Mouse (Mus musculus) lung, postnatal 36 days (tissue): ENCODE measurements around the gene Amotl2.

Source experiments
- DNase-seq: peaks from one replicate; pipeline ENCODE4 v3.0.0; 2022; ENCODE audit warnings: mixed read lengths

The Amotl2 gene

GRCm38 (mm10) chr9:102719936-102720566 lies 3.6 kb downstream of the Amotl2 start:
- peak; percentile 18 for DNase-seq

DNA sequence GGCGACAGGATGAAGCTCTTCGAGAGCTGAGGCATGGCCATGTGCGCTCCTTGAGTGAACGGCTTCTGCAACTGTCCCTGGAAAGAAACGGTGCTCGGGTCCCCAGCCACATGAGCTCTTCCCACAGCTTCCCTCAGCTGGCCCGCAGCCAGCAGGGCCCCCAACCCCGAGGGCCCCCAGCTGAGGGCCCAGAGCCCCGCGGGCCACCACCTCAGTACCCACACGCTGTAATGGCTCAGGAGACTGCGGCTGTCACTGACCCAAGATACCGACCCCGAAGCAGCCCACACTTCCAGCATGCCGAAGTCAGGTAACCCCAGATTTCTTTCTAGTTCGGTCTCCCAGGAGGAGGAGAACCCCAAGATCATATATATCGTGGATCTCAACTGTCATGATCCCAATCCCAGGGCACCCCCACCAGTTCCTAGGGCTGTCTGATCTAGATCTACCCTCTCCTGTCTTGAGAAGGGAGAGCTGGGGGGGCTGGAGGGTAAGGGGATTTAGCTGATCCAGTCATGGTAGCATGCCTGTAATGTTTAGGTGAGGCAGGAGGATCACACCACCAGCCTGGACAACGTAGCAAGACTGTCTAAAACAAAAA lies 4.2 kb downstream of the Amotl2 start:
- DNase-seq: peak; percentile 6

DNA sequence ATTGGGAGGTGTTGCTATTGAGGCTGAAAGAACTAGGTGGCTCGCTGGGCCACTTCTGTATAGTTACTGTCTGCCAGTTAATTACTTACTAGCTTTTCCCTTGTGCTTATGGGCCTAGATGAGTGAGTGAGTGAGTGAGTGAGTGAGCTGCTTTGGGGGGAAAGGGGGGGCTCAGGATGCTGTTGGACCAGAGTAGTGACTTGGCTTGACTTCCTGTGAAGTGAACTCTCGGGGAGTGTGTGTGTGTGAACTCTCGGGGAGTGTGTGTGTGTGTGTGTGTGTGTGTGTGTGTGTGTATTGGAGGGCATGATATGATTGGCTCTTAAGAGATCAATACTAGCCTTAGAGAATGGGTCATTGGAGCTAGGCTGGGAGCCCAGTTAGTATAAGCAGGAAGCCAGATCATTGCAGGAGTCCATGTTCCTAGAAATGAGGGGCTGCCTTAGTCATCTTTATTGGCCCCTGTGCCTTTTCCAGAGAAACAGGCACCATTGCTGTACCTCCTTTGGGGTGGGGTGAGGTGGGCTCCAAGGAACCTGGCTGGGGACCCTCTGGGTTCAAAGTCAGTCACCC lies 5.0 kb downstream of the Amotl2 start:
- DNase-seq: peak; percentile 43

GRCm38 (mm10) chr9:102722071-102722561 lies 5.6 kb downstream of the Amotl2 start:
- peak; percentile 78 for DNase-seq

GRCm38 (mm10) chr9:102722750-102723149 lies 6.3 kb downstream of the Amotl2 start:
- no peak for DNase-seq

- DNase-seq: peak; percentile 44
Measured at GRCm38 (mm10) chr9:102723241-102723709, 6.8 kb downstream of the Amotl2 start.

GRCm38 (mm10) chr9:102723990-102724461 lies 7.6 kb downstream of the Amotl2 start:
- peak; percentile 80 for DNase-seq

GRCm38 (mm10) chr9:102724942-102725341 lies 8.5 kb downstream of the Amotl2 start:
- DNase-seq: no peak

GRCm38 (mm10) chr9:102725958-102726654 lies 9.6 kb downstream of the Amotl2 start:
- peak; percentile 96 for DNase-seq

DNA sequence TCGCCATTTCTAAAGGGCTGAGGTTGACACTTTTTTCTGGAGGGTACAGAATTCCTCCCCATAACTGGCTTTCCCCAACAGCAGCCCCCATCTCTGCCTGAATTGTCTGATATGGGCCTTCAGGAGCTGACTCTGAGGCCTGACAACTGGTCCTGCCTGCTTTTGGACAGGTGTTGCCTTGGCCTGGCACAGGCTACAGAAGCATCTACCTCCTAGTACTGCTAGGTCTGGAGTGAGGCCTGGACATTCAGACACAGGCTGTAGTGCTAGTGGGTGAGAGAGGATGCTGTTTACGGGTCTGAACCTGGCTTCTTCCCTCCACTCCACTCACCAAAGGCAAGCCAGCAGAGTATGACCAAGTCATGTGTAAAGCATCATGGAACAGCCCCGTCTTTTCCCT lies 10.3 kb downstream of the Amotl2 start:
- peak; percentile 10 for DNase-seq

- DNase-seq: peak; percentile 20
Measured at GRCm38 (mm10) chr9:102727662-102728468, 11.4 kb downstream of the Amotl2 start.

DNA sequence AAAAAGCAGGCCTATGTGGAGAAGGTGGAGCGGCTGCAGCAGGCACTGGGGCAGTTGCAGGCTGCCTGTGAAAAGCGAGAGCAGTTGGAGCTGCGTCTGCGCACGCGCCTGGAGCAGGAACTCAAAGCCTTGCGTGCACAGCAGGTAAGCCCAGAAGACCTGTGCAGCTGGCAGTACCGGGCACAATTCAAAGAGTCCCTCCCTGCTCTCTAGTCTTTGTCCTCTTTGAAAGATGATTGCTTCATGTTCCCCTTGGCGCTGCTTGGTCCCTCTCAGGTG lies 11.9 kb downstream of the Amotl2 start:
- no peak for DNase-seq

DNA sequence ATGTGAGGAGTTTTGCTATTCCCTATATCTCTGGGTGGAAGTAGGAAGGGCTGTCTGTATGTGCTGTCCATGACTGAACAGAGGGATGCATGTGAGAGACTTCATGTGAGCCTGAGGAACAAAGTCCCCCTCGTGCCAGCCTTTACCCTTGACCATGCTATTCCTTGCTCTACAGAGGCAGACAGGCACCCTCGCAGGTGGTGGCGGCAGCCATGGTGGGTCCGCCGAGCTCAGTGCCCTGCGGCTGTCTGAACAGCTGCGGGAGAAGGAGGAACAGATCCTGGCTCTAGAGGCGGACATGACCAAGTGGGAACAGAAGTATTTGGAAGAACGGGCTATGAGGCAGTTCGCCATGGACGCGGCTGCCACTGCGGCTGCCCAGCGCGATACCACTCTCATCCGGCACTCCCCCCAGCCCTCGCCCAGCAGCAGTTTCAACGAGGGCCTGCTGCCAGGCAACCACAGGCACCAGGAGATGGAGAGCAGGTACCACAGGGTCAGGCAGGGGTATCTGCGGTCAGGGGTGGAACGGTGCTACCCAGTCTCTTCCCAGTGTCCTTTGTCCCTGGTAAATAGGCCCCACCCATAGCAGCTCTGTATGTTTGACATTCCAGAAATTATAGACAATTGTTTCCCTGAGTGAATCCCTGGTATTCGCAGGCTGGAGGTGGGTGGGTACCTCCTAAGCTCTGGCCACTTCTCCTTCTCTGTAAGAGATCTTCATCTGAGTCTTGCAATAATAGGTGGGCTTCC lies 12.8 kb downstream of the Amotl2 start:
- DNase-seq: peak; percentile 37

- DNase-seq: peak; percentile 8
Measured at GRCm38 (mm10) chr9:102729876-102730413, 13.5 kb downstream of the Amotl2 start.

DNA sequence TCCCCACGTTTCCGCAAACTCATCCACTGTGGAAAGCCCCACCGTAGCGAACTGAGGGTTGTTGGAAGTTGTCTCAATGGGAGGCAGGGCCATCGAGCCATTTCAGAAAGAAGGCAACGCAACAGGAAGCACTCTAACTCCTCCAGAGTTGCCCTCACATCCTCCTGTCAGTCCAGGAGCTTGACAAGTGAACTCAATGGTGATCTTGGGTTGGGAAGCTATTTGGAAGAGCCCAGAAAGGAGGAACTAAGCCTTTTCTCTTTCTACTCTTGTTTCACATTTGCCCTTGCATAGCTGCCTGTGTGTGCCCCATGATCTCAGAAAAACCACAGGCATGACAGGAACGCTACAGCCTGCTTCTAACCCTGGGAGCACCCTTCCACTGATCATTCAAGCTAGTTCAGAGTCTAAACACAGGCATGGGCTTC lies 14.6 kb downstream of the Amotl2 start:
- DNase-seq: no peak

GRCm38 (mm10) chr9:102731574-102732175 lies 15.2 kb downstream of the Amotl2 start:
- no peak for DNase-seq

GRCm38 (mm10) chr9:102732326-102732865 lies 15.9 kb downstream of the Amotl2 start:
- DNase-seq: no peak

GRCm38 (mm10) chr9:102733459-102733858 lies 17.0 kb downstream of the Amotl2 start:
- DNase-seq: no peak

DNA sequence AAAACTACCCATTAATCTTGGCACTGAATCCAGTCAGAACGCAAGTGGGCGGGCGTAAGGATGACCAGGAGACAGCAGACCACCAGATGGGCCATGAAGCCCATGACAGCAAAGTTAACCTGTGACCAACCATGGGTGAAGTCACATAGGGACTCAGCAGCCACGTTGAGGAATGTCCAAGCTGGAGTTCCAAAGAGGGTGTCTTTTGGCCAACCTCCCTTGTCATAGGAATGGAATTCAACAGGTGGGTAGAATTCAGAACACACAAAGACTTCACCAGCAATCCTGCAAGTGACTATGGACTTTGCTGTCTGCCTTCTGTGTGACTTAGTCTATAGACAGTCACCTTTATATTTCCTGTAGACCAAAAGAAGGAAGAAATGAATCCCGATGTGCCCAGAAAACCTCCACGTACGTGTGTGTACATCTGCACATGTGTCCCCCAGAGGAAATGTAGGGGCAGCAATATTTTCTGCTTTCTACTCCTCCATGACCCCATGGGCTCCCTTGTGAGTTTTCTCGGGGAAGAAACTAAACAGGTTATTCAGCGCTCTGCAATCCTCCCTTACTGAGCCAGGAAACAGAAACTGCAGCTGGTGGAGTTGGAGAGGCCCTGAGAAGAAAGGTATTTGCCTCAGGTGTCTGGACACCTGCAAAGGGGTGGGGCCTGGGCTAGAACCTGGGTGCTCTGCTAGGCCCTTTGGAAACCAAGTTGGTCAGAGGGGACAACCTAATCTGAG lies 17.7 kb downstream of the Amotl2 start:
- DNase-seq: no peak

- DNase-seq: peak; percentile 64
Measured at GRCm38 (mm10) chr9:102734739-102735075, 18.2 kb downstream of the Amotl2 start.
